Mouse (Mus musculus) retina, adult 2 months (tissue): ENCODE measurements around the gene Ppp1cc.
"Not testable (repeated sequence)": the region's sequence is repeated elsewhere in the genome, so short reads cannot be mapped to it uniquely, and the experiment has no call there.

Source experiments
- DNase-seq: peaks from one replicate; pipeline ENCODE4 v3.0.0-alpha.2; 2012; ENCODE audit warnings: low read depth, low spot score

Ppp1cc gene

DNA sequence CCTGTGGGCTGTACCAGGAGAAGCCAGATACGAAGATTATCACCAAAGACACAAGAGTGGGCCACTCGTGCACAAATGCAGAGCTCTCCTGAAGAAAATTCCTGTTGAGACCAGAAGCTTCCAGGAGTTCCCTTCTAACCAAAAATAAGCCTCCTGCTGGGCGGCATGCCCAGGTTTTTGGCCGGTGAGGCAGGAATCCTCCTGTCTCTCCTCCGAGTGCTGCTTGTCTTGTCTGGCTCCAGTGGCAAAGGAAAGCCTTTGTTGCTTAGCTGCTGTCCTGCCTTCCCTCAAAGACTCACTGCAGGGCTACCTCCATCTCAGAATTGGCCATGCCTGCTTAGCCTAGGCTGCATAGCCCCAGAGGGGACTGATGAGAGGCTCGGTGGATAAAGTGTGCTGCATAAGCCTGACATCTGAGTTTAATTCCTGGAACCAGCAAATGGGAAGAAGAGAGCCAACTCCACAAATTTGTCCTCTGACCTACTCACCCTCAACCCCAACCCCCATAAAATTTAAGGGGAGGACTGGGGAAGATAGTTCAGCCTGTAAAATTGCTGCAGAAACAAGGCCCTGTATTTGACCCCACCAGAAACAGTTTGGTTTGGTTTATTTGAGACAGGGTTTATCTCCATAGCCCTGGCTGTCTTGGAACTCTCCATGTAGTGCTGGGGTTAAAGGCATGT is 7.3 kb downstream of the Ppp1cc start:
- no peak for DNase-seq

- no peak for DNase-seq
Measured at GRCm38 (mm10) chr5:122166636-122167161, 8.6 kb downstream of the Ppp1cc start.

DNA sequence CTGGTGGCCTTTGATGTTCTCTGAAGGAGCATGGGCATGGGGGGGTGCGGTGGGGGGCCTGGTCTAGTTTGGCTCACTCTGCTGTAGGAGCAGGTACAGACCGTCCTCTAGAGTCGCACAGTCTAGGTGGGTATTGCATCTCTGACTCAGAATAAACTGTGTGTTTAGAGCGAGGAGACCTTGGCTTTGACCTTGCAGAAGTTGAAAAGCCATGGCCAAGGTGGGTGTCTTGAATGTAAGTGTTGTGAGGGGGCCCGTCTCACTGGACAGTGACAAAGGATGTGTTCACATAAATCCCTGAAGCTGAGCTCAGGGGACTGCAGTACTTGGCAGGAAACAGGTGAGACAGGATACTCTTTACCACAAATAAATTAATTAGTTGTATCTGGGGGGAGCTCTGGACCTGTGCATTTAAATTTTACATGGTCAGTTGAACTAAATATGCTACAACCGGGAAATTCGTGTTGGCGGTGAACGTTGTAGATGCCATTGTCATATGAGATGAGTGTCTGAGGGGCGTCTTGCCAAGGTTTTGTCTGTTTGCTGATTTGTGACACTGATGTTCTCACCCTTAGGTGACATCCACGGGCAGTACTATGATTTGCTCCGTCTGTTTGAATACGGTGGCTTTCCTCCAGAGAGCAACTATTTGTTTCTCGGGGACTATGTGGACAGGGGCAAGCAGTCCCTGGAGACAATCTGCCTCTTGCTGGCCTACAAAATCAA is 10.4 kb downstream of the Ppp1cc start:
- DNase-seq = no peak

DNA sequence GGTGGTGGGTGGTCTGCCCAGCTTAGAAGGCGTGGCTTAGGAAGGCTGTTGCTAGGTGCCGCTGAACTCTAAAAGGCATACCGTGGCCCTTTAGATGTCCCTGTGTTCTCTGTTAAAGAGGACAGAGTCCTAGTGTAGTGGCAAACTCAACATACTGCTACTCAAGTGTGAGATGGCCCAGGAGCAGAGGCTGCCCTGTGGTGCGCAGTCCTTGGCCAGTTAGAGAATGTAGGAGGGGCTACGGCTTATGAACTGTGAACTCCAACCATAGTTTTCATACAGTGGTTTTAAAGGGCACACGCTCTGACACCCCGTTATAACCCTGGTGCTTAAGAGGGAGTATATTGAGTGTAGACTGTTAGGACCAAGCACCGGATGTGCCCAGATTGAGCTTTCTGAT is 13.0 kb downstream of the Ppp1cc start:
- no peak for DNase-seq

- DNase-seq = no peak
Measured at GRCm38 (mm10) chr5:122175402-122175801, 17.3 kb downstream of the Ppp1cc start.

GRCm38 (mm10) chr5:122175961-122176360 is 17.9 kb downstream of the Ppp1cc start:
- DNase-seq = no peak

DNA sequence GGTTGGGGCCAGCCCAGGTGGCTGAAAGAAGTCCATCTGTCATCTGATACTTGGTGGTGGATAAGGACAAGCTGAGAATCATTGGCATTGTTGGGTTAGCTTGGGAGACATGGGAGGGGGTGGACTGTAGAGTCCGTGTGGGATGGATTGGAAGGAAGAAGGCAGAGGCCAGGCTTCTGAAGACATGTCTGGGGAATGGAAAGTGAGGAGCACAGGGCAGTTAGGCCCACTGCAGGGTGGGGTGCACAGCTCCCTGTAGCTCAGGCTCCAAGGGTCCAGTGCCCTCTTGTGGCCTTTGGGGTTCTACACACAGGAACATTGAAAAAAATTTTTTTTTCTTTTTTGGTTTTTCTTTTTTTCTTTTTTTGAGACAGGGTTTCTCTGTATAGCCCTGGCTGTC is 18.3 kb downstream of the Ppp1cc start:
- no peak for DNase-seq

DNA sequence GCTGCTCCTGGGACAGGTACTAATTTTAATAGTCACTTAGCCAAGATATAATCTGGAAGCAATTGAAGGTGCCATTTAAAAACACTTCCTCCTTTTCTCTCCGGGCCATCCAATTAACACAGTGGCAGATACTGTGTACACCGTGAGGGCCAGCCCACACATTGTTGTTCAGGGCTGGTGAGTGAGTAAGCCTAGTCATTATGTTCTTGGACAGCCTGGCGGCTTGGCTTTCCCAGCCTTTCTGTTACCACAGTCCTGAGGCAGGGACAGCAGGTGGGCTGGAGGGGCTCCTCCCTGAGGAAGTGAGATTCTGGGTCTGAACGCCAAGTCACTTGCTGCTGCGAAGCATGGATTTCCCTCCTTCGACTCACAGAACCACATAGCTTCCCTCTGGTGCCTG is 21.6 kb downstream of the Ppp1cc start:
- no peak for DNase-seq

DNA sequence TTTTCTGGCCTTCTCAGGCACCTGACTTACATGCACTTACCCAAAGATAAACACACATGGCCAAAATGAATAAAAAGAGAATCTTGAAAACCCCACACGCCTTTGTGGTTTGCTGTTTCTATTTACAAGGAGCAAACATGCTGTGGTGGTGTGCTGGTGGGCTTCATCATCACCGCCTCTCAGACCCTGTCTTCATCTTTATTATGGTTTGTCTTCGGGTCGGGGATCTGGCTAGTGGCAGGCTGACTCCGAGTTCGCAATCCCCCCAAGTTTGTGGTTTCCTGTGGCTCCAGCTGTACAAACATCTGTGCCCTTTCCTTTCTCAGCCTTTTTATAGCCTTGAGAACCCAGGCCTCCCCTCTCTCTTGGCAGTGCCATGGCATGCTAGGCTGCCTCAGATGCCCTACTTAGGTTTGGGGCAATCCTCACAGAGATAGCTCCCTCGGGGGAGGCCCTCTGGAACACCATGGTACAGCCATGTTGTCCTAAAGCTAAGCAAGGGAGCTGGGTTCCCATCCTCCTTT is 26.3 kb downstream of the Ppp1cc start:
- DNase-seq = no peak

GRCm38 (mm10) chr5:122184858-122185257 is 26.8 kb downstream of the Ppp1cc start:
- DNase-seq = not testable (repeated sequence)

- DNase-seq = no peak
Measured at GRCm38 (mm10) chr5:122189115-122189514, 31.0 kb downstream of the Ppp1cc start.

DNA sequence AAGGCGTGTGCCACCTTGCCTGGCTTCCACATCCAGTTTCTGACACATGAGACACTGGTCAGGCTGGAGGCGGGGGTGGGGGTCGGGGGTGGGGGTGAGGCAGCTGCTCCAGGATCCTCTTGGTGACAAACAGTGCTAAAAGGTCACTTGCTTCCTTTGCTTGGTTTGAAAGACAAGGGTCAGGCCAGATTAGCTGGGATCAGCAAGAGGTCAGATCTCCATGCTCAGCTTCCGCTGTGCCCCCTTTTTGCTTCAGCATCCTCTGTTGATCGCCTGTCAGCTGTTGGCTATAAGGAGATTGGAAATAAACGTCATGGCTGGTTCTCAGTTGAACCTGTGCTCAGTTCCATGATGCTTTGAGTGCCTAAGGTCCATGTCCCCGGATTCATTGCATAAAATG is 32.4 kb downstream of the Ppp1cc start:
- no peak for DNase-seq

GRCm38 (mm10) chr5:122191269-122192063 is 33.4 kb downstream of the Ppp1cc start:
- no peak for DNase-seq

DNA sequence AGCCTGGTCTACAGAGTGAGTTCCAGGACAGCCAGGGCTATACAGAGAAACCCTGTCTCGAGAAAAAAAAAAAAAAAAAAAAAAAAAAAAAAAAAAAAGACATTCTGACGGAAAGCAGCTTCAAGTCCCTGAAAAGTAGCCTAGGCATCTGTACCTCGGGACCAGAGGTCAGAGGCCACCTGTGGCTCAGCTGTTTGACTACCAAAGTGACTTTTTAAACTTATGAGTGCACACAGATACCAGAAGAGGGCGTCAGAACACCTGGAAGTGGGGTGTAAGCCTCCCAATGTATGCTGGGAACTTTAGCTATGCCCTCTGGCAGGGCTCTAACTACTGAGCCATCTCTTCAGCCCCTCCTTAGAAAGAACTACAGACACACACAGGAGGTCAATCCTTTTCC is 34.3 kb downstream of the Ppp1cc start:
- DNase-seq = no peak

- DNase-seq = no peak
Measured at GRCm38 (mm10) chr5:122200872-122201271, 42.8 kb downstream of the Ppp1cc start.

DNA sequence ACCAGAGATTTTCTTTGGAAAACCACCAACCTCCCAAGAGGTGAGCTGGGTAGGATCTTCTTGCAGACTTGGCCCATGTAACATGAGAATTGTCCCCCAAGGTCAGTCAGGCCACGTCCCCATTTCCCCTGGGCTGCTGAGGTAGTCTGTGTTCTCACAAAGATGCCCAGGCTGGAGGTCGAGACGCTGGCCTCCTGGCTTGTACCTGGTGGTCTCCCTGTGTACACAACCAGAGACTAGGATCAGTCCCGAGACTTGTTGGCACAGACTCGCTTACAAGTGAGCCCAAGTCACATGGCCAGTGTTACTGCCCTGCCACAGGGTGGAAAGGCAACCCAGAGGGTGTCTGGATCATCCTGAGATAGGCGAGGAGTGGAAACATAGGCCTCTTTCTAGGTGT is 43.8 kb downstream of the Ppp1cc start:
- no peak for DNase-seq

DNA sequence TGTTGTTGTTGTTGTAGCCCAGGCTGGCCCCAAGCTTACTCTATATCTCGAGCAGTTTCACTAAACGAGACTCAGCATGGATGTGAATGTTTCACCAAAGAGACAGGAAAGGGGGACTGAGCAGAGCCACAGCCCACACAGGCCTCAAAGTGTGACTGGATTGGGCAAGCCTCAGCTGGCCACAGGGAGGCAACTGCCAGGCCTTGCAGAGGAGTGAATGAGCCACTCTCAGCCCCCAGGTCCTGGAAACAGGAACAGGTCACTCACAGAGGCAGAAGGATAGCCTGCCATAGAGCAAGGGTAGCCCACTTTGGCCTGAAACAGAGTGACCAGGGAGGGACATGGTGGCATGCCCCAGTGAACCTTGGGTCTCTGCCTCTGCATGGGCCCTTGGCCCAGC is 46.1 kb downstream of the Ppp1cc start:
- no peak for DNase-seq

DNA sequence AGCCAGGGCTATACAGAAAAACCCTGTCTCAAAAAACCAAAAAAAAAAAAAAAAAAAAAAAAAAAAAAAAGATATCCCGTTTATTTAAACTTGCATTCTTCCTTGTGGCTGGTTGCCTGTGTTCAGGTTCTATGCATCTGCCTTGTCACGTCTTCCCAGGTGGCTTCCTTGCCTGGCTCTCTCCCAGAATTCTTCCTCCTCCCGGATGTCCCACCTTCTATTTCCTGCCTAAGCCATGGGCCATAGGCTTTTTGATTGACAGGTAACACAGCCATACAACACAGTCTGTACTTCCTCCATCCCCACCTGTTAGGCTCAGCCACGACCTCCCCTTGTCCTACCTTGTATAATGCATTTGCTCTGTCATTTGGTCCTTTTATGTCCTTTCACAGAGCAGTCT is 48.4 kb downstream of the Ppp1cc start, which contains the start of gene Hvcn1:
Gene Hvcn1, plus strand, starts transcription at position 330 of the 400 bp plus-strand sequence.
- no peak for DNase-seq

GRCm38 (mm10) chr5:122208909-122209308 is 50.8 kb downstream of the Ppp1cc start:
- DNase-seq = no peak

DNA sequence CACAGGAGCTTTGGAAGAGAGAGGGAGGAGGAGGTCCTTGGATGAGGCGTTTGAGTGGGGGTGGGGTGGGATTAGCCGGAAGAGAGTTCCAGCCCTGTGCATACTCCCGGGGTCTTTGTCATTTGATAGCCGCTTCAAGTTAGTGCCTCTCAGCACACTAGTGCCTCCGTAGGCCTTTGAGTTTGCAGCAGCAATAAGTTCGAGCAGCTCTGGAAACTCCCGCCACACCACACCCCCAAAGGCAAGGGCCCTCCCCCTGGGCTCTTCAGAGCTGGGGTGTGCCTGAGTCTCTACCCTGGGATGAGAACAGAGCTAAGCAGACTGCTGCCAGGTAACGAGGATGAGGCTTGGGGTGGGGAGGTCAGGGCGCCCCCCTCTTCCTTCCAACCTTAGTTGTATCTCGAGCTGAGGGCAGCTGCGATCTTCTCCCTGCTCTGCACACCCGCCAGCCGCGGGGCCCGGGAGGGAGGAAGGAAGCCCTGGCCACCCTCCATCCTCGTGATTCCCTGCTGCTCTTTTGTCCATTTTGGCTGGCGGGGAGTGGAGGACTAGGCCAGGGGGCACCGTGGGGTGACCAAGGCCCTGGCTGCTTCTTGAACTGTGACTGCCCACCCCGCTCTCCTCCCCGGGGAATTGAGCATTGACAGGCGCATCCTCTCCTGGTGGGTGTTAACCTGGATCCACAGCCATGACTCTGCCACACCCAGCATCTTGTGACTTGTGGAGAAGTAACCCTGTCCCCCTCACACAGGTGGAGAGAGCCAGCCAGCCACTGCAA is 51.7 kb downstream of the Ppp1cc start:
- no peak for DNase-seq

GRCm38 (mm10) chr5:122210890-122211289 is 52.8 kb downstream of the Ppp1cc start:
- DNase-seq = no peak
